Mouse (Mus musculus) midbrain, postnatal 0 days (tissue): ENCODE measurements at regions not wholly inside any gene's neighbourhood (a gene's known extent, or its start where the extent isn't known, plus 50 kb on each side); places are given as distances from the start of the nearest gene placed in this dataset.
A peak's percentile ranks its signal among the peaks of the same experiment; 100 is the strongest.

Source experiments
- ATAC-seq: fragments of 200-750 bp; cut with Nextera tagmentation; 2 replicates; pipeline ENCODE4 v1.8.0; 2017; ENCODE audit warnings: moderate number of reproducible peaks, mild to moderate bottlenecking, moderate TSS enrichment, moderate library complexity; ENCODE audit not compliant: low FRiP score
- DNase-seq: peaks from one replicate; pipeline ENCODE4 v3.0.0-alpha.2; 2015; ENCODE audit warnings: low spot score
- H3K27ac ChIP-seq: fragments of 300-500 bp; sonication (generic); 2 replicates; pipeline ENCODE4 v1.5.1; 2014; ENCODE audit warnings: low read depth, mild to moderate bottlenecking, low read length, mixed read lengths
- H3K27me3 ChIP-seq: fragments of 300-500 bp; sonication (generic); 2 replicates; pipeline ENCODE4 v1.6.1; 2014; ENCODE audit warnings: low read length, control low read depth, mixed read lengths; ENCODE audit not compliant: insufficient read depth
- H3K36me3 ChIP-seq: fragments of 300-500 bp; sonication (generic); 2 replicates; pipeline ENCODE4 v1.6.1; 2014; ENCODE audit warnings: low read length, control low read depth, mixed read lengths; ENCODE audit not compliant: insufficient read depth
- H3K4me1 ChIP-seq: fragments of 300-500 bp; sonication (generic); 2 replicates; pipeline ENCODE4 v1.6.1; 2014; ENCODE audit warnings: mild to moderate bottlenecking, control low read depth, antibody characterized with exemption, low read length, mixed read lengths; ENCODE audit not compliant: insufficient read depth
- H3K4me2 ChIP-seq: fragments of 300-500 bp; sonication (generic); 2 replicates; pipeline ENCODE4 v1.6.1; 2014; ENCODE audit warnings: low read depth, mild to moderate bottlenecking, low read length, mixed read lengths; ENCODE audit not compliant: poor library complexity, severe bottlenecking
- H3K4me3 ChIP-seq: fragments of 300-500 bp; sonication (generic); 2 replicates; pipeline ENCODE4 v1.5.1; 2014; ENCODE audit warnings: low read depth, mild to moderate bottlenecking, low read length, moderate library complexity
- H3K9ac ChIP-seq: fragments of 300-500 bp; sonication (generic); replicated peaks from 2 replicates; pipeline ENCODE4 v1.6.1; 2014; ENCODE audit warnings: mild to moderate bottlenecking, low read length, moderate library complexity, mixed read lengths; ENCODE audit not compliant: poor library complexity, severe bottlenecking
- H3K9me3 ChIP-seq: fragments of 300-500 bp; sonication (generic); 2 replicates; pipeline ENCODE4 v1.6.1; 2016; ENCODE audit warnings: low read length, control low read depth
- CTCF ChIP-seq: IDR thresholded peaks from 2 replicates; pipeline ENCODE4 v1.5.1; 2016; ENCODE audit warnings: antibody characterized with exemption, mild to moderate bottlenecking
- WGBS: fragments of 180-500 bp; shearing (Covaris S2); extraction: QIAGEN DNeasy Blood & Tissue Kit; methylation state at CpG from one replicate; pipeline ENCODE4 v1.1.7; 2014; 5-methylcytosine and 5-hydroxymethylcytosine counted together

- no peak overlapping the region for H3K9ac ChIP-seq
- H3K4me1 ChIP-seq: no peaks in the 10 kb centered on the region
- H3K36me3 ChIP-seq: no peaks in the 10 kb centered on the region
- TF ChIP-seq CTCF: no peak
- DNase-seq (peak; percentile 39), ATAC-seq (no peak)
- H3K4me3 ChIP-seq: no peak overlapping the region
- H3K27me3 ChIP-seq: no peaks in the 10 kb centered on the region
- WGBS: 38% methylated on average over 15 of the region's 15 CpGs
- no peak overlapping the region for H3K27ac ChIP-seq
- H3K4me2 ChIP-seq: 0 out of 2 replicates have a peak overlapping the region, but pooled peaks have one; percentile 15
- no peaks in the 10 kb centered on the region for H3K9me3 ChIP-seq
Observed at GRCm38 (mm10) chr13:52702201-52702611, 119.2 kb downstream of the Syk start.

DNA sequence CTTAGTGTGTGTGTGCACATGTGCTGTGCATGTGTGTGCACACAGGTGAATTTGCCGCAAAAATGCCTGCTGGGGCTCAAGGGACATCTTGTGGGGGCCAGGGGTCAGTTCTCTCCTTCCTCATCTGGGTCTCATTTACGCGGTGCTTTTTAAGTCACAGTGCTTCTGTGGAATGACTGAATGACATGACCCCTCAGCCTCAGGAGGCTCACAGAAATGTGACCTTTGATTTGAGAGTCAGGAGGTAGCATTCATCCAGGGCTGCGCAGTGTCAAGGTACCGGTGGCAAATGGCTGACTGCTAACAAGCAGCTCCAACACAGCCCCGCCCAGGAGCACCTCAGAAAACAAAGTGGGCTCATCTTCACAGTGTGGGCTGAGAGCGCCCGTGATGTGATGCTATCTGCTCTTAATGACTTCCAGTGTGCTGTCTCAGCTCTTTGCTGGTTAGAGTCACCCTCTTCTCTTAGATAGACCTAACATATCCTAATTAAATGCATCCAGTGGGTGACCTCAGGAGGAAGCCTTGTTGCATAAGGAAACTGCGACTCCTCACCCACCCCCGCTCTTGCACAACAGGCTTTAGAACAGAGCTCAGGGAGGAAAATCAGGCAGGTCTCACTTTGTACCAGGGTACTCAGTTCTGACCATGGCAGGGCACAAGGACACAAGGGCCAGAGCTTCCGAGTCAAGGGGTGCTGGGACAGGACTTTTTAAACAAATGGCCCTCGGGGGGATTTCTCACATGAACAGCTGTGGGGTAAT lies 120.6 kb downstream of the Syk start:
- DNase-seq: no peak
- TF ChIP-seq CTCF: no peak
- WGBS: 74% methylated on average over 12 of the region's 12 CpGs

DNA sequence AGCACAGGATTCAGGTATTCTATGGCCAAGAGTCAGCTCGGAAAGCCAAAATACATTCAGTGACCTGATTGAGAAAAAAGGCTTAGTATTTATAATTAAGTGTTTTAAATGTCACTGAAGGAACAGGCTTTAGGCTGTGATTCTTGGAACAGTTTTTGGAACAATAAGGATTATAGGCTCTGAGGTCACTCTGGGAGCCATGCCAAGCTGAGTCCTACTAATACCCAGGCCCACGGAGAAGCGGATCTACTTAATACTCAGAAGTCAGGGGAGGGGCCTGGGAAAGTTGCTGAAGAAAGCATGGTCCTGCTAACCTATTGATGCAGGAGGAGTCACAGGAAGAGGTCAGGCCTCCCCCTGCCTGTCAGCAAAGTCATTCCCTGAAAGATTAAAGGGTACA lies 121.7 kb downstream of the Syk start:
- no peaks in the 10 kb centered on the region for H3K27me3 ChIP-seq
- no peak for TF ChIP-seq CTCF
- ATAC-seq (no peak), DNase-seq (peak; percentile 12)
- WGBS: 34% methylated on average over 3 of the region's 3 CpGs
- no peak overlapping the region for H3K27ac ChIP-seq
- H3K36me3 ChIP-seq: no peaks in the 10 kb centered on the region
- no peak overlapping the region for H3K4me2 ChIP-seq
- no peaks in the 10 kb centered on the region for H3K4me1 ChIP-seq
- no peak overlapping the region for H3K9ac ChIP-seq
- no peak overlapping the region for H3K4me3 ChIP-seq
- H3K9me3 ChIP-seq: no peaks in the 10 kb centered on the region

More for the DNA sequence above, 120.6 kb downstream of the Syk start:
- H3K27ac ChIP-seq: no peak overlapping the region
- H3K9ac ChIP-seq: no peak overlapping the region
- no peaks in the 10 kb centered on the region for H3K4me1 ChIP-seq
- no peaks in the 10 kb centered on the region for H3K36me3 ChIP-seq
- no peak for ATAC-seq
- no peak overlapping the region for H3K4me3 ChIP-seq
- no peak overlapping the region for H3K4me2 ChIP-seq
- no peaks in the 10 kb centered on the region for H3K9me3 ChIP-seq
- no peaks in the 10 kb centered on the region for H3K27me3 ChIP-seq

- 52% methylated on average over 5 of the region's 5 CpGs for WGBS
- no peak overlapping the region for H3K4me3 ChIP-seq
- no peak for ATAC-seq
Observed at GRCm38 (mm10) chr13:52709580-52709979, 126.6 kb downstream of the Syk start.

GRCm38 (mm10) chr13:52711713-52712369 lies 128.9 kb downstream of the Syk start:
- Histone ChIP-seq H3K4me2 (no peak overlapping the region), H3K27ac (no peak overlapping the region), H3K9me3 (no peaks in the 10 kb centered on the region), H3K9ac (no peak overlapping the region), H3K4me3 (no peak overlapping the region), H3K27me3 (no peaks in the 10 kb centered on the region), H3K36me3 (no peaks in the 10 kb centered on the region), H3K4me1 (no peaks in the 10 kb centered on the region)
- TF ChIP-seq CTCF: peak; percentile 97
- 34% methylated on average over 9 of the region's 9 CpGs for WGBS
- ATAC-seq: peak; percentile 31; the same call in 1 of the 2 replicates
- DNase-seq: peak; percentile 88

More at GRCm38 (mm10) chr13:52709580-52709979, 126.6 kb downstream of the Syk start:
- Histone ChIP-seq H3K27me3 (no peaks in the 10 kb centered on the region), H3K9ac (no peak overlapping the region), H3K36me3 (no peaks in the 10 kb centered on the region), H3K27ac (no peak overlapping the region), H3K4me1 (no peaks in the 10 kb centered on the region), H3K4me2 (no peak overlapping the region), H3K9me3 (no peaks in the 10 kb centered on the region)
- TF ChIP-seq CTCF: no peak
- no peak for DNase-seq

DNA sequence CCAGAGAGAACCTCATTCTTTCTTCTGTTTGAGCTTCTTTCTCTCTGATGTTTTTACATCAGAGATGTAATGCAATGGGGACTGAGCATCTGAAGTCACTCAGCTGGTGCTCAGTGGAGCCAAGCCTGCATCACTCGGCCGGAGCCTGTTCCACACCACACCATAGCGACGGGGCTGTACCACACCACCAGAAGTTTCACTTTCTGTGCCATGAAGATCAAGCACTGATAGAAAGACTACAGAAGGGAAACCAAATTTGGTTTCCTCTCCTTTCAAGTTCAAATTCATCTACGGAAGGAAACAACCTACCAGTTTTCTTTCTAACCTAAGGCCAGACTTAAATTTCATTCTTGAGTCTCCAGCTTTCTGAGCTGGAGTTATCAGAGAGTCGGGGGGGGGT lies 138.5 kb downstream of the Syk start:
- ATAC-seq (no peak), DNase-seq (no peak)
- no peak overlapping the region for H3K4me3 ChIP-seq
- WGBS: 86% methylated on average over 6 of the region's 6 CpGs
- H3K27me3 ChIP-seq: no peaks in the 10 kb centered on the region
- no peak overlapping the region for H3K4me2 ChIP-seq
- H3K4me1 ChIP-seq: no peaks in the 10 kb centered on the region
- H3K9me3 ChIP-seq: no peaks in the 10 kb centered on the region
- H3K27ac ChIP-seq: no peak overlapping the region
- no peaks in the 10 kb centered on the region for H3K36me3 ChIP-seq
- TF ChIP-seq CTCF: no peak
- no peak overlapping the region for H3K9ac ChIP-seq
